Mouse (Mus musculus): ENCODE data around the gene Cxcl5.

GRCm38 (mm10) chr5:90790074-90790502, 30.9 kb downstream of the Cxcl5 start:
- TF ChIP-seq CTCF (IDR thresholded peaks at IDR 0.05; ENCODE audit: extremely low read depth, insufficient read depth, low read length) = no peak
- TF ChIP-seq POLR2A (IDR thresholded peaks at IDR 0.05; ENCODE audit: extremely low read depth, insufficient read depth, low read length) = no peak

Data from cortical plate, adult 2 months (tissue).